Mouse (Mus musculus) forebrain, postnatal 0 days (tissue): ENCODE results near the gene Mrgpra1. TPM values are rescaled to one million over a fixed set of nuclear protein-coding genes. Genes with fewer than 3 reads are reported as not detected.
"Not testable (repeated sequence)": the region's sequence is repeated elsewhere in the genome, so short reads cannot be mapped to it uniquely, and the experiment has no call there.

Experiments used
- ATAC-seq: fragments of 200-750 bp; cut with Nextera tagmentation; 2 replicates; pipeline ENCODE4 v1.8.0; 2017; ENCODE audit warnings: mild to moderate bottlenecking, moderate library complexity
- DNase-seq: peaks from one replicate; pipeline ENCODE4 v3.0.0-alpha.2; 2015
- H3K27ac ChIP-seq: fragments of 300-500 bp; sonication (generic); 2 replicates; pipeline ENCODE4 v1.5.1; 2014; ENCODE audit warnings: low read depth, mild to moderate bottlenecking, antibody characterized with exemption, low read length, moderate library complexity, mixed read lengths
- H3K27me3 ChIP-seq: fragments of 300-500 bp; sonication (generic); 2 replicates; pipeline ENCODE4 v1.6.1; 2014; ENCODE audit warnings: mild to moderate bottlenecking, low read length, mixed read lengths; ENCODE audit not compliant: insufficient read depth
- H3K36me3 ChIP-seq: fragments of 300-500 bp; sonication (generic); 2 replicates; pipeline ENCODE4 v1.6.1; 2014; ENCODE audit warnings: mild to moderate bottlenecking, moderate library complexity; ENCODE audit not compliant: insufficient read depth
- H3K4me1 ChIP-seq: fragments of 300-500 bp; sonication (generic); 2 replicates; pipeline ENCODE4 v1.6.1; 2014; ENCODE audit warnings: antibody characterized with exemption; ENCODE audit not compliant: insufficient read depth
- H3K4me2 ChIP-seq: fragments of 300-500 bp; sonication (generic); 2 replicates; pipeline ENCODE4 v1.6.1; 2014; ENCODE audit warnings: low read depth, mild to moderate bottlenecking, moderate library complexity
- H3K4me3 ChIP-seq: fragments of 300-500 bp; sonication (generic); 2 replicates; pipeline ENCODE4 v1.5.1; 2014; ENCODE audit warnings: low read depth, low read length, mixed read lengths
- H3K9ac ChIP-seq: fragments of 300-500 bp; sonication (generic); 2 replicates; pipeline ENCODE4 v1.6.1; 2014; ENCODE audit warnings: mild to moderate bottlenecking
- H3K9me3 ChIP-seq: fragments of 300-500 bp; sonication (generic); 2 replicates; pipeline ENCODE4 v1.6.1; 2016; ENCODE audit warnings: low read length
- CTCF ChIP-seq: sonication (generic); IDR thresholded peaks from 2 replicates; pipeline ENCODE4 v1.5.1; 2016; ENCODE audit warnings: antibody characterized with exemption, control low read depth, low read depth
- WGBS: fragments of 180-500 bp; shearing (Covaris S2); extraction: QIAGEN DNeasy Blood & Tissue Kit; methylation state at CpG from one replicate; pipeline ENCODE4 v1.1.7; 2014; 5-methylcytosine and 5-hydroxymethylcytosine counted together
- polyA plus RNA-seq: library from polyadenylated mRNA; unstranded; fragments of >200 nt; fragmentation: Nextera tagmentation; extraction: Ambion mirVana; gene quantifications from 2 replicates; pipeline ENCODE4 v1.2.1, GENCODE M21; 2015
- total RNA-seq: library from RNA; depleted of rRNA; stranded (reverse); fragments of >200 nt; gene quantifications from 2 replicates; pipeline ENCODE4 v1.2.3, GENCODE M21; 2014; rRNA removed

Gene Mrgpra1
- not detected in 2 replicates for total RNA-seq
- not detected in 2 replicates for polyA plus RNA-seq

DNA sequence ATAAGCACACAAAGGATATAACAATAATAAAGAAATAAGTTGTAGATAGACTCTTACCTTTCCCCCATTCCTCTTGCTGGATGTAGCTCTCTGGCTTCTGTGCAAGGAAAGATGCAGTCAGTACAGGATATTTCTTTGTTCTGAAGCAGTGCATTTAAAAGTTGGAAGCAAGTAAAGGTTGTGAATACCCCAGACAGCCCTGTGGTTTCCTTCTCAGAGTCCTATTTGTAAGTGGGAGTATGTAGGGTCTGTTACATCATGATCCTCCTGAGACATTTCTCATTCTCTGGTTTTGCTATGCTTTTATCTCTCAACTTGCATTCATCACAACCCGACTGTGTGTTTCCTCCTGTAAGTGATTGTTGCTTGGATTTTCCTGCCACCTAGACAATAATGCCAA, at the start of gene Mrgpra1:
Mrgpra1 (minus strand) TSS at position 101 of the 400 bp plus-strand sequence.
- no peak within 1 kb of the TSS for H3K27ac ChIP-seq

GRCm38 (mm10) chr7:47401125-47401524, 47.1 kb upstream of the Mrgpra1 start:
- DNase-seq (no peak), ATAC-seq (no peak)
- Histone ChIP-seq H3K9me3 (no peaks in the 10 kb centered on the region), H3K4me3 (no peak overlapping the region), H3K9ac (no peak overlapping the region), H3K36me3 (no peaks in the 10 kb centered on the region), H3K27me3 (no peaks in the 10 kb centered on the region), H3K4me2 (no peak overlapping the region), H3K4me1 (no peaks in the 10 kb centered on the region), H3K27ac (no peak overlapping the region)
- TF ChIP-seq CTCF: no peak

More for the DNA sequence above, at the start of gene Mrgpra1:
- ATAC-seq (no peak), DNase-seq (no peak)
- Histone ChIP-seq H3K36me3 (no peaks in the 10 kb centered on the region), H3K4me1 (no peaks in the 10 kb centered on the region), H3K4me3 (no peak within 1 kb of the TSS), H3K9me3 (peaks cover 14% of the 10 kb centered on the region; the same call in 1 of the 2 replicates), H3K27me3 (no peaks in the 10 kb centered on the region), H3K4me2 (no peak within 1 kb of the TSS), H3K9ac (no peak within 1 kb of the TSS)
- no peak for TF ChIP-seq CTCF
- 87% methylated on average over 1 of the region's 1 CpGs for WGBS

- TF ChIP-seq CTCF: no peak
- Histone ChIP-seq H3K27me3 (no peaks in the 10 kb centered on the region), H3K27ac (no peak overlapping the region), H3K9ac (no peak overlapping the region), H3K36me3 (no peaks in the 10 kb centered on the region), H3K4me1 (no peaks in the 10 kb centered on the region), H3K4me2 (no peak overlapping the region), H3K4me3 (no peak overlapping the region), H3K9me3 (peaks cover 28% of the 10 kb centered on the region; the same call in 1 of the 2 replicates)
- WGBS: 70% methylated on average over 3 of the region's 3 CpGs
- no peak for DNase-seq
- no peak for ATAC-seq
These were observed 5.6 kb downstream of the Mrgpra1 start for GRCm38 (mm10) chr7:47348421-47348820.

- Histone ChIP-seq H3K27ac (no peak overlapping the region), H3K9ac (no peak overlapping the region), H3K36me3 (no peaks in the 10 kb centered on the region), H3K27me3 (no peaks in the 10 kb centered on the region), H3K4me1 (no peaks in the 10 kb centered on the region), H3K4me2 (no peak overlapping the region), H3K9me3 (peaks cover 19% of the 10 kb centered on the region; the same call in 1 of the 2 replicates), H3K4me3 (no peak overlapping the region)
- WGBS: 90% methylated on average over 4 of the region's 4 CpGs
- ATAC-seq (no peak), DNase-seq (no peak)
- TF ChIP-seq CTCF: no peak
These were observed 8.0 kb downstream of the Mrgpra1 start for GRCm38 (mm10) chr7:47345905-47346478.

GRCm38 (mm10) chr7:47341887-47342286, 12.2 kb downstream of the Mrgpra1 start:
- H3K9ac ChIP-seq, H3K4me1 ChIP-seq, H3K4me3 ChIP-seq, H3K36me3 ChIP-seq, ATAC-seq, DNase-seq, H3K27me3 ChIP-seq, H3K9me3 ChIP-seq, H3K4me2 ChIP-seq, H3K27ac ChIP-seq: not testable (repeated sequence)
- 88% methylated on average over 3 of the region's 3 CpGs for WGBS

DNA sequence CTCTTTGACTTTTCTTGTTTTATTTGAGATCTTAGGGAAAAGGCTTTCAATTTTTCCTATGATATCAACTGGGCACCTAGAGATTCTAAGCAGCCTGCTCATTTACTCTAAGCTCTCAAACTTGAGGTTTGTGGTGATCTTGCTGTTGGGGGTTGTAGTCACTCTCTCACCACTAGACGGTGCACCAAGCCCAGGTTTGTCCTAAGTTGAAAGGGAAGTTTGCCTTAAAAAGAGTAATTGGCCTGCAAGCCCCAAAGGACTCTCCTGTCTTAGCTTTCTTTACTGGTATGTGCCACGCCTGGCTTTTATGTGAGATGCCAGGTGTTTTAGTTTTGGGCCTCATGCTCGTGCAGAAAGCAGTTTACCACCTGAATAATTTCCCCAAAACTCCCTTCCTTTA, 12.7 kb downstream of the Mrgpra1 start:
- not testable (repeated sequence) for H3K4me3 ChIP-seq, H3K27ac ChIP-seq, H3K9me3 ChIP-seq, H3K9ac ChIP-seq, H3K36me3 ChIP-seq, H3K27me3 ChIP-seq, H3K4me2 ChIP-seq, ATAC-seq, DNase-seq, H3K4me1 ChIP-seq
- WGBS: 57% methylated on average over 3 of the region's 3 CpGs

- H3K27ac ChIP-seq: no peak overlapping the region
- DNase-seq (no peak), ATAC-seq (no peak)
- no peaks in the 10 kb centered on the region for H3K27me3 ChIP-seq
- H3K9me3 ChIP-seq: 0 out of 2 replicates have a peak, but pooled peaks cover 4% of the 10 kb centered on the region
- no peaks in the 10 kb centered on the region for H3K4me1 ChIP-seq
- WGBS: 60% methylated on average over 1 of the region's 1 CpGs
- H3K36me3 ChIP-seq: no peaks in the 10 kb centered on the region
- no peak overlapping the region for H3K9ac ChIP-seq
- no peak overlapping the region for H3K4me3 ChIP-seq
- no peak for TF ChIP-seq CTCF
- no peak overlapping the region for H3K4me2 ChIP-seq
These were observed 35.7 kb downstream of the Mrgpra1 start for GRCm38 (mm10) chr7:47318299-47318698.
